Mouse (Mus musculus) ES-CJ7 (cell line): Measurements from ENCODE around the gene Ttll3.
A peak's percentile ranks its signal among the peaks of the same experiment; 100 is the strongest.

Experiments
- DNase-seq: peaks from one replicate; pipeline ENCODE4 v3.0.0; 2011; ENCODE audit warnings: low read depth, low spot score

Ttll3 gene

DNA sequence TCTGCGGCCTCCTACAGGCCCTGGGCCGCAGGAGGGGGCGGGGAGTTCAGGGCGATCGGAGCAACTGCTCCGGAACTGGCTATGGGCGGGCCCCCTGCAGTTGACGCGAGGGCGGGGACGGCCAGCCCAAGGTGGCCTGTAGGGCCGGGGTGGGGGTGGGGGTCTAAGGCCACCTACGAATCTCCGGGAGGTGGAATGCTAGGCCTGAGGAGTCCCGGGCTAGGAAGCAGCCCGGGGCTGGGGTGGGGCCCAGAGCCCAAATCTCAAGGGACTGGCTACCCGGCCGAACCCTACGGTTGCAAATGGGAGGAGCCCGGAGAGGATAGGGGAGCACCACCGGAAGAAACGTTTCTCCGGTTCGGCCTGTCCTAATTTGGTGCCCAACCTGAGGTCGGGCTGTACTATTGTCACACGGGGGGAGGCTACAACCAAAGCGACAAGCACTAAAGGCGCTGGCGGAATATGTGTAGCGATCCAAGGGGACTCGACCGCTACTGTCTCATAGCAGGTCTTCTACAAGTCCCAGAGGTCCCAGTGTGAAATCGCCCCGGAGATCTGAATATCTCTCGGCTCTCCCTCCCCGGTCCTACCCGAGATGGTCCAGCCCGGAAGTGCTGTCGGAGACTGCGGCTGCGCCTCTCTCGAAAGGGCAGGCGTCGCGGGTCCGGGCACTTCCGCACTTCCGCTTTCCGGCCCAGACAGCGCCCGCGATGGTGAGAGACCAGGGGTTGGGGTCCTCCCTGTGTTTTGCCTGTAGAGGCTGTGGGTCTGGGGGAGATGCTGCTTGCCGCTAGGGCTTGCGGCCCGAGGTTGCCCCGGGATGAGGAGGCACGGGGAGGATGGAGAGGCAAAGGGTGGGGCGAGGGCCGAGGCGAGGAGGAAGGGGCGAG, 11.3 kb upstream of the Ttll3 start, which contains the start of the genes Tada3 and Arpc4:
TSS of gene Tada3 (minus strand) at position 388 of the 890 bp plus-strand sequence.
TSS of gene Arpc4 (plus strand) at position 620 of the 890 bp plus-strand sequence.
- DNase-seq, result peak; percentile 98

DNA sequence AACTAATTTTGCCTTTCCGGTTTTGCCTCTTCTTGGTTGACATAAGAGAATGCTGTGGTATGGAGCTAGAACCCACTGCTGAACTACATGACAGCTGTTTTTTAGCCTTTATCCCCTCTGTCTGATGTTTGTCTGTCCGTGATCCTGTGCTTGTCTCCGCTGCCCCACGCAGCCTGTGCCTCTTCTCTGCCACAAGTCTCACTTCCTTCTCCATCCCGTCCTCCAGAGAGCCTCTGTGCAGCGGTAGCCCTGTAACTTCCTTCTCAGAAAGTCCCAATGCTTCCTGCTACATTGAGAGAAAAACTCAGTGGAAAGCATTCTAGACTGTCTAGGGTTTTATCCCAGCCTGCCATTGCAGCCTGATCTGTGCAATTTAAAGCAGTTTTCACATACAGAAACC, 9.8 kb upstream of the Ttll3 start:
- no peak for DNase-seq

DNA sequence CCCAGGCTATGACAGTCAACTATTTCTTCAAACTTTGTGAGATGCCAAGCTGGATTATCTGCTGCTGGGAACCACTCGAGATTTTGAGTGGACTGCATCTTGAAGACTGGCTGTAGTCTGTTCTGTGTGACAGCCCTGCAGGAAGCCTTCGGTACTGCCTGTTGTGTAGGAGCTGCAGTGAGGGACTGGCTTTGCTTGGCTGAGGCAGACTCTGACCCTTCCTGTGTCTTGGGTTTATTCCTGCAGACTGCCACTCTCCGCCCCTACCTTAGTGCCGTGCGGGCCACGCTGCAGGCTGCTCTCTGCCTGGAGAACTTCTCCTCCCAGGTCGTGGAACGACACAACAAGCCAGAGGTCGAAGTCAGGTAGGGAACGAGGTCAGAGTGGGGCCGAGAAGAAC, 8.6 kb upstream of the Ttll3 start:
- DNase-seq, result peak; percentile 58

DNA sequence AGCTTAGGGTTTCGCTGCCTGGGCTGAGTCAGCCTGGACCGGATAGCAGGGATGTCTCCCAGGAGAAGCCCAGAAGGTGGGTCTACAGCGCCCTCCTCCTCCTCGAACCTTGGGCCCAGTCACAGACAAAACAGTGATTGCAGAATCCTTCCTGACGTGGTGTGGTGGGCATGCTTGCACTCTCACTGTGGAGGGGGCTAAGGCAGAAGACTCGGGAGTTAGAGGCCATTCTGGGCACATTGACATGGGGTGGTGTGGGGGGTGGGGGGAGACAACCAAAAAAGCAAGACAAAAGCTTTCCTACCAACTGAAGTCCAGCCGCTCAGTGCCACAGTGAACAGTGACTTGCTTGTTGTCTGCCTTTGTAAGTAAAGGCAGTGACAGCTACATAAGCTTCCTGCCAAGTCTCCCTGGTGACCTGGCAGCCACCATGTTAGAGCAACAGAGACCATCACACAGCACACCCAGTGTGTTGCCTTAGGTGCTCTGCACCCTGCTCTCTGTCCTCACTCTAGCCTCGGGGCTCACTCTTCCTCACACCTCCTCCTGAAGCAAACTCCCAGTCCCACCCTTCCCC, 4.6 kb upstream of the Ttll3 start:
- DNase-seq, result no peak

DNA sequence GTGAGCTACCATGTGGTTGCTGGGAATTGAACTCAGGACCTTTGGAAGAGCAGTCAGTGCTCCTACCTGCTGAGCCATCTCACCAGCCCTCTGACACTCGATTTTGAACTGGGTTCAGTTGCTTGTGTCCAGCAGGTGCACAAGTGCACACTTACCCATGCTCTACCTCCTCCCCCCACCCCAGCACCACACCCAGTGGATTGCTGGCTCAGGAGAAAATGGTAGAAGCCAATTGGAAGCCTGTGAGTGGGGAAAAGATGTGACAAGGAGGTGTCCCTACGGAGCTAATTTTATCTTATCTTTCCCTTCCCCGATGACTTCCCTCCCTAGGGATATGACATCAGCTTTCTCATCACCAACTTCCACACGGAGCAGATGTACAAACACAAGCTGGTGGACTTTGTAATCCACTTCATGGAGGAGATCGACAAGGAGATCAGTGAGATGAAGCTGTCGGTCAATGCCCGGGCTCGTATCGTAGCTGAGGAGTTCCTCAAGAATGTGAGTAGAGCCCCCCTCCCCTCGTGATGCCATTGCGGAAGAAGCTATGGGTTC, 3.8 kb upstream of the Ttll3 start:
- DNase-seq, result no peak

DNA sequence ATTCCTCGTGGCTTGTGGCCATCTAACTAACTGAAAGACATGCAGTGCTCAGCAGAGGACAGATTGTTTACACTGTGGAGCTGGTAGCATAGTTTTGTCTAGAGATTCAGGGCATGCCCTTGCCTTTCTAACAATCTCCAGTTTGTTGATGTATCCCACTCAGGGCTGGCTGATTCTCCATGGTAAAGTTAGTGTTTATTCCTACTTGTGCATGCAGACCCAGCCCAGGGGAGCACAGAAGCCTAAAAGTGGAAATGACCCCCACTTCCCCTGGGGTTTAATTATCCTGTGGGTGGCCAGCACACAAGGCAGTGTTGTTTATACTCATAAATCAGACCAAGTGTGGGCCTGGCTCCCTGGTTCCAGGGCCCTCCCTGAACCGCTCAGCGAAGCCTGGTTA, 3.0 kb upstream of the Ttll3 start:
- DNase-seq, result no peak

DNA sequence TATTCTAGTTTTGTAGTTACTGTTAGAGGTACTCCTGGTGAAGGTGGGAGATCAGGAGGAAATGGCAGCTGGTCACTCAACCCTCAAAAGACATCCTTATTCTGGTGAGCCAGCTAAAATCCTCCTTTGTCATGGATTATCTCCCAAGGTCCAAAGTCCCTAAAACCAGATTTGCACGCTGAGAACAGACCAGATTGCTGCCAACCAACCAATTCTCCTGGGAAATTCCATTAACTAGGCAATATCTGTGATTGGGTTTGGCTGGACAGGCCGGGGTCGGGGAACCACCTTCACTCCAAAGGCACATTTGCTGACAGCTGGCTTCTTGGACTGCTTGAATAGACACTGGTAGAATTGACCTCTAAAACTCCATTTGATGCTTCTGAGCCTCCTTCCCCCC, 1.7 kb downstream of the Ttll3 start:
- no peak for DNase-seq

DNA sequence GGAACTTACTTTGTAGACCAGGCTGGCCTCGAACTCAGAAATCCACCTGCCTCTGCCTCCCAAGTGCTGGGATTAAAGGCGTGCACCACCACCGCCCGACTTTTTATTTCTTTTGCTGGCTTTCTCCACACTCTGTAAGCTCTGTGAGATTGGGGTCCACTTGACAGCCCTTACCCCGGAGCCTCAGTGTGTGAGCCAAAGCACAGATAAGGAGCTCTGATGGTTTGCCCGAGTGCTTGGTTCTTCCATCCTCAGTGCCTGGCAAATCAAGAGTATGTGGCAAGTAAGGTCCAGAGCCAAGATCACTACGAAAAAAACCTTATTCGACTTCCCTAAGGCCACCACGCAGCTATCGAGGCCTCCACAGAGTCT, 2.9 kb downstream of the Ttll3 start:
- DNase-seq, result no peak

DNA sequence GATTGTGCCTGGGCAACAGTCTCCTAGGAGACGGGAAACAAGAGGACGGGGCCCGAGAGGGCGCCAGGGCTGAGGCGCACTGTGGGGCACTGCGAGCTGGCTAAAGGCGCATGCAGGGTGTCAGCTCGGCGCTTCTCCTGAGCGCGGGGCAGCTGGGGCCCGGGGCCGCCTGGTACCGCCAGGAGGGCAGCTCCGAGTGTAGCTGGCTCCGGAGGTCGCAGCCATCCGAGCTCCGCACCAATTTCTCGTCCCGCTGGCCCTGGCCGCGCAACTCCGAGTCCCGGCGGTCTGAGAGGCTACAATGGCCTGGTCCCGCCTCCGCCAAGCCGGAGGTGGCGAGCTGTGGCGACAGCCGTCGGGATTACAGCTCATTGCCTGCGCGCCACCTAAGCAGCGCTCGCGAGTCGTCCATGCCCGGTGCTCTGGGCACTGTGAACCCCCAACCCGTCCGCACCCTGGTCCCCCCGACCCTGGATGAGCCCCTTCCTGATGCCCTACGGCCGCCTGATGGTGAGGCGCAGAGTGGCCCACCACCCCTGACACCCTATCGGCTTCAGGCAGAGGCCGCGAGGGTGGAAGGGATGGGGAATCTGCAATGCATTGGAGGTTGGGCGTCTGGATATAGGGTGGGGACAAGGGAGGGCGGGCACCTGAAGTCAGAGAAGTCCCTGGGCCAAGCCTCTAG, 3.5 kb downstream of the Ttll3 start:
- DNase-seq, result peak; percentile 69

DNA sequence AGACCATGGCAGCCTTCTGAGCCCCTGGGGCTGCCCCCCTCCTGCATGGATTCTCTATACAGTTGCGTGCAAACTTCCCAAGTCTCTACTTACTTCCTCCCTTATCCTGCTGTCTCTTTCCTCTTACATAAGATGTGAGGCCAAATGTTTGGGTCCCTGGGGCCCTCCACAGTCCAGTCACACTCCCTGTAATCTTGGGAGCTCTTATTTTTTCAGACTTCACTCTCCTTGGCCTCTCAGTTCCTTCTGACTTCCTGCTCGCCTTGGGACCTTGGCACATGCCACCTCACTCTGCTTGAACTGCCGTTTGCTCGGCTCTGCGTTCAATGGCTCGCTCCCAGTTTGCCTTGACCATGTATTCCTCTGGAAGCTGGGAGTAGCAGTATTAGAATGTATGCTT, 4.9 kb downstream of the Ttll3 start:
- no peak for DNase-seq

DNA sequence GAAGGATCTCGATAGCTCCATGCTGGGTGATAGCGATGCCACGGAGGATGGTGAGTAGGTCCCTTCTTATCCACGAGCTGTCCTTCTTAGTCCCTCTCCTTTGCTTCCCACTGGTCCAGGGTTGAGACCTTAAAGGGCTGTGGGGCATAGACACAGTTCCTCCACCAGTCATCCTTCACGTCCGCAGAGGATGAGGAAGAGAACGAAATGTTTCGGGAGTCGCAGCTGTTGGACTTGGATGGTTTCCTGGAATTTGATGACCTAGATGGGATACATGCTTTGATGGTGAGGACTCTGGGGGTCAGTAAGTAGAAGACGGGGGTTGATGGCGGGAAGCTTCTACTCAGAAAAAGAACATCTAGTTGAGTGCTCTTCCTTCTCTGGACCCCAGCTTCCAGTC, 5.8 kb downstream of the Ttll3 start:
- DNase-seq, result no peak

DNA sequence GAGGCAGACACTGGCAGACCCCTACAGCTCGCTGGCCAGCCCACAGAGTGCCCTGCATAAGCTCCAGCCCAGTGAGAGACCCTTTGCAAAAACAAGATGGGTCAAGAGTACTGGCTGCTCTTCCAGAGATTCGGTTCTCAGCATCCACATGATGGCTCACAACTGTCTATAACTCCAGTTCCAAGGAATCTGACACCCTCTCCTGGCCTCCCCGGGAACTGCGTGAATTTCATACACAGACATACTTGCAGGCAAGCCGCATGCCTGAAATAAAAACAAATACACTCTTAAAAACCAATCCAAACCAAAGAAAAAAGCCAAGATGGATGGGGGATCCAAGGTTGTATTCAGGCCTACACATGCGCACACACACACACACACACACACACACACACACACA, 6.4 kb downstream of the Ttll3 start:
- peak; percentile 76 for DNase-seq

DNA sequence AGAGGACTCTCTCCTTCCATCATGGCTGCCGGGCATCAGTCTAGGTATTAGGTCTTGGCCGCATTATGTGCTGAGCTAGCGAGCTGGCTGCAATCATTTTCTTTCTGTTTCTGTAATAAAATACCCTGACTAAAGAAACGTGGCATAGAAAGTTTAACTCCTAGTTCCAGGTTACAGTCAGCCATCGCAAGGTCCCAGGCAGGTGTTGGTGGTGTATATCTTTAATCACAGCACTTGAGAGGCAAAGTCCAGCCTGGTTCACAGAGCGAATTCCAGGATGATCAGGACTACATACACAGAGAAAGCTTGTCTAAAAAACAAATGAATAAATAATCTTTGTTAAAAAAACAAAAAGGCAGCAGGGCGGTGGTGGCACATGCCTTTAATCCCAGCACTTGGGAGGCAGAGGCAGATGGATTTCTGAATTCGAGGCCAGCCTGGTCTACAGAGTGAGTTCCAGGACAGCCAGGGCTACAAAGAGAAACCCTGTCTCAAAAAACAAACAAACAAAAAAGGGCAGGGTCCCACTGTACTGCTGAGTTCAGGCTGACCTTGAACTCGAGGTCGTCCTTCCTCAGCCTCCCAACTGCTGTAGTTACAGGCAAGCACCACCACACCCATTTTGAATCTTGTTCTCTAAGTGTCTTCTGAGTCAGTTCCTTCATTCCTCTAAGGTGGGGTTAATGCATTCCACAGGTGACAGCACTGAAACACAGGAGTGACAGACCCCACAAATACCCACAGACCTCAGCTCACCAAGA, 7.4 kb downstream of the Ttll3 start:
- peak; percentile 96 for DNase-seq

DNA sequence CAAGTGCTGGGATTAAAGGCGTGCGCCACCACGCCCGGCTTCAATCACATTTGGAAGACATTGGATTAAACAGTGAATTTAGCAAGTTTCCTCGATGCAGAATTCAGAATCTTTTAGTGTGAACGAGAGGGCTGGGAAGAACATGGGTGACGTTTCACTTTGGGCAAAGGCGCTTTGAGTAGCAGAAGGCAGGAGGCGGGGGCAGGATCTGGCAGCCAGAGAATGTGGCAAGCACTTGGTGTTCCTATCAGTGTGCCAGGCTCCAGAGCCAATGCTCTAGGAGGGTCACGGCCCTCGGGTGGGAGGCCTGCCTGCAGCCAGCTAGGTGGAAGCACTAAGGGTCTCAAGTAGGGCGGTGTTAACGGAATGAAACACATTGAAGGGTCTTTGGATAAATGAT, 13.0 kb downstream of the Ttll3 start:
- DNase-seq, result no peak

DNA sequence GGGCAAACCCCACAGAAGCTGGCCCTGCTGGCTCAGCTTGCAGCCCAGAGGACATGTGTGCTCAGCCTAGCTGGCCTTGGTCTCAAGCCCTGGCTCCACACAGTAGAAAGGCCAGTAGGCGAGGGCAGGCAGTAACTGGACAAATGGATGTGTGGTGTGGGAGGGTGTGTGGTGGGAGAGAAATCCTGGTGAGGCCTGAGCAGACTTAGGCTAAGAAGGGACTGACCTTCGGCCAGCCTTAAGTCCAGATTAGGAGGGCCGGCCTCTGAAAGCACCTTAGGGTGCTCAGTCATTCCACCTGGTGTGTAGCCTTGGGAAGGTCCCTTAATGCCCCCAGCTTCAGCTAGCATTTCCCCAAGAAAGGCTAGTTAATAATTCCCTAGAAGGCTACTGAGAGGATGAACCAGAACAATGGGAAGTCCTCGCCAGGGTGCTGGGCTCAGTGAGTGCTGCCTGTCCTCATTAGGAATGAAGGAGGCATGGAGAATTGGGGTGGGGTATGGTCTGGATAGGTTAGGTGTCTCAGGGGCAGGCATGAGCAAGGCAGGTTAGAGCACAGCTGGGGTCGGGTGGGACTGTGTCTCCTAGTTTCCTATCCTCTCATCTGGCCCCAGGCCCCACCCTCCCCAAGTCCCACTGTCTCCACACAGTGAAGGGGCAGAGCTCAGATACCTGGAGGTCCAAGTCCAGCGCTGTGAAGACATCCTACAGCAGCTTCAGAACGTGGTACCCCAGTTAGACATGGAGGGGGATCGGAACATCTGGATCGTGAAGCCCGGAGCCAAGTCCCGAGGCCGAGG, 15.8 kb downstream of the Ttll3 start:
- no peak for DNase-seq

DNA sequence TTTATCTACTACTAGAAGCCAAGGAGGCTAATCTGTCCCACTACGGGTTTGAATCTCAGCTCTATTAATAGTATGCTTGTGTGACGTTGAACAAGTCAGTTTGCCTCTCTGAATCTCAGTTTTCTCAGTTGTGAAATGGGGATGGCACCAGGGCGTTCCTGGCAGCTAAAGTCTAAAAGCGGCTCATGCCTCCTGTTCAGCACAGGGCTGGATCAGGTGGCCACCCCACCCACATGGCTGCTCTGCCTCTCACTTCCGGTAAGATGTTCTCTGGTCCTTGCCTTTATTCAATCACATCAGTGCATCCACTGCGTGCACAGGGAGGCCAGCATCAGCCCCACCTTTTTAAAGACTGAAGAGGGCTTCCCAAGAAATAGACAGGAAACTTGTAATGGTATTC, 16.4 kb downstream of the Ttll3 start:
- no peak for DNase-seq

DNA sequence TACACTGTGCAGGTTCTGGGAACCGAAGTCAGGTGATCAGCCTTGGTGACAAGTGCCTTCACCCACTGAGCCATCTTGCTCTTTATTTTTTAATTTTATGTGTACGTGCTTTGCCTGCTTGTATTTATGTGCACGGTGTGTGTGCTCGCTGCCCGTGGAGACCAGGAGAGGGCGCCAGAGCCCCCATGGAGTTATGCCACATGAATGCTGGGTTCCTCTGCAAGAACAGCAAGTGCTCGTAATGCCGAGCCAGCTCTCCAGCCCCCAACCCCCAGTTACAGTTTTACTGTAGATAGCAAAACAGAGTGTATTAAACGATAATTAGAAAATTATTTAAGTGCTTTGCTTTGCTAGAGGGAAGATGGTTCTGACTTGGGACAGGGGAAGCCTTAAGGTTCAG, 17.6 kb downstream of the Ttll3 start:
- DNase-seq, result peak; percentile 80

DNA sequence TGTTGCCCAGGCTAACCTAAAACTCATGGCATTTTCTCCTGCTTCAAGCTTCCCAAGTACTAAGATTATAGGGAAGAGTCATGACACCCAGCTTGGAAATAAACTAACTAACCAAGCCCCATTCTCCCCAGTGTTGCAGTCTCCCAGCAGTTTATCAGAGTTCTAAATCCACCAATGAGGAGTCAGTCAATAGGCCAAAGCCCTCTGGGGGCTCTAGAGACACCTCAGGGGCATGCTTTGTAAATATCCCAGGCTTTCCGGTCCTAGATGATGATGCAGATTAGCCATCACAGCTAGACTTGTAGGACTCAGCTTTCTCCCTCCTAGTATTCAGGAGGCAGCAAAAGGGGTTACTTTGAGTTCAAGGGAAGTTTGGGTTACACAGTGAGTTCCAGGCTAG, 20.9 kb downstream of the Ttll3 start:
- DNase-seq, result no peak

DNA sequence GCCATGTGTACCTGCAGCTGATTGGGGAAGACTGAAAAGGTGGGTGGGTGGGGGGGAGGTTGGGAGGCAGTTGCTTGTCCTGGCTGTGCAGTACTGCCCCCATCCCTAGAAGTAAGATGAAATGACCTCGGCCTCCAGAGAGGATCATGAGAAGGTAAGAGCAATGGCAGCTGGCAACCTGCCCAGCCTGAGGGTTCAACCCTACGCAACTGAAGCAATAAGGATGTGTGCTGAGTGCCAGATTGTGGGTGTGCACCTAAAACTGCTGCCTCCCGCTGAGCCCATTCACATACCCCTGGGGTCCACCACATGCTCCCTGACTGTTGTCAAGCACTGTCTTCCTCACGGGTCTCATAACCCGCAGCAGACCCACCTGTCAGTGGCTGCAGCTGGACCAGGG, 27.4 kb downstream of the Ttll3 start:
- DNase-seq, result no peak

DNA sequence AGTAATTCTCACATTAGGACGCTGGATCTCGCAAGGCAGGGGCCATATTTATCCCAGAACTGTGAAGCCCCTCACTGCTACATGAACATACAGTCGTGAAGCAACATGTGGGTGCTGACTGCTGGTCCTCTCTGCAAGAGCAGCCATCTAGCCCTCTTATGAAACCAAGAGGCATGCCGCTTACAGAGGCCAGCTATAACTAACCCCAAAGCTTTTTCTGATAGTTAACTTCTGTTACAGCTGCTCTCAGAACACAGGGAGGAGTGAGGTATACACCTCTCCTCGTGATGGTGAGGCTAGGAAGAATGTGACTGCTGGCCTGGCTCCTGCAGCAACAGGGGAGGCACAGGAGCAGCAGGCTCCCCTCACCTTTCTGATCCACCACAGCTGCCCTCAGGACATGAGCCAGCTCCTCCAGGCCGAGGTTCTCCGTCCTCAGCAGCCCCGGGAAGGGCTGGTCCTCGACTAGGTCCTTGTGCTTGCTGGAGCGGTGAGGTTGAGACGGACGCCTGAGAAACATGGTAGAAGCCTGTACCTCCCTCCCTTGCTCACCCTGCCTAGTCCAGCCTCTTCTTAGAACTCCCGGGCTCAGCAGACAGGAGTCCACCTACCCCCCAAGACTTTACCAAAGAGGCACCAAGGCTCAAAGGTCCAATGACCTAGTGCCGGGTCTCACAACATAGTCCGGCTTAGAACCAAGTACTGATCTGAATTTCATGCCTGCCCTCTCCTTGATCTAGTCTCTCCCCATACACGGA, 29.6 kb downstream of the Ttll3 start:
- DNase-seq, result no peak
